Mouse (Mus musculus) kidney, adult 18-20 months (tissue): ENCODE measurements around the gene Gstp3.
"Not testable (repeated sequence)": the region's sequence is repeated elsewhere in the genome, so short reads cannot be mapped to it uniquely, and the experiment has no call there.

Source experiments
- DNase-seq: peaks from one replicate; pipeline ENCODE4 v3.0.0; 2021

Gene Gstp3

DNA sequence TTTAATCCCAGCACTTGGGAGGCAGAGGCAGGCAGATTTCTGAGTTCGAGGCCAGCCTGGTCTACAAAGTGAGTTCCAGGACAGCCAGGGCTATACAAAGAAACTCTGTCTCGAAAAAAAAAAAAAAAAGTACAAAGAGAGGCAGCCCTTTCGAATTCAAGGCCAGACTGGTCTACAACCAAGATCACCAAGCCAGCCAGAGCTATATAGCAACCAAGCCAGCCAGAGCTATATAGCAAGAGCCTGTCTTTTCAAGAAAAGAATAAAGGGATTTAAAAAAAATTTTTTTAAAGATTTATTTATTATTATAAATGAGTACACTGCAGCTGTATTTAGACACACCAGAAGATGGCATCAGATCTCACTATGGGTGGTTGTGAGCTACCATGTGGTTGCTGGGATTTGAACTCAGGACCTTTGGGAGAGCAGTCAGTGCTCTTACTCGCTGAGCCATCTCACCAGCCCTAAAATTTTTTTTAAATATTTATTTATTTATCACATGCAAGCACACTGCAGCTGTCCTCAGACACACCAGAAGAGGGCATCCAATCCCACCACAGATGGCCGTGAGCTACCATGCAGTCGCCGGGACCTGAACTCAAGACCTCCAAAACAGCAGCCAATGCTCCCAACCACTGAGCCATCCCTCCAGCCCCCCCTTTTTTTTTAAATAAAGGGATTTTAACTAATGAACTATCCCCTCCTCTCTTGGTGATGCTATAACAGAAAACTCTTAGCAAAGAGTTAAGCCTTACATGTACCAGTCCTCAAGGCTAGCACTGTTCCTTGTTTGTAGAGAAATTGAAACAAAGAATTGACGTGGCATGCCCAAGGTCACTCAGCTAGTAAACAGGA lies 902 bp upstream of the Gstp3 start:
- not testable (repeated sequence) for DNase-seq

DNA sequence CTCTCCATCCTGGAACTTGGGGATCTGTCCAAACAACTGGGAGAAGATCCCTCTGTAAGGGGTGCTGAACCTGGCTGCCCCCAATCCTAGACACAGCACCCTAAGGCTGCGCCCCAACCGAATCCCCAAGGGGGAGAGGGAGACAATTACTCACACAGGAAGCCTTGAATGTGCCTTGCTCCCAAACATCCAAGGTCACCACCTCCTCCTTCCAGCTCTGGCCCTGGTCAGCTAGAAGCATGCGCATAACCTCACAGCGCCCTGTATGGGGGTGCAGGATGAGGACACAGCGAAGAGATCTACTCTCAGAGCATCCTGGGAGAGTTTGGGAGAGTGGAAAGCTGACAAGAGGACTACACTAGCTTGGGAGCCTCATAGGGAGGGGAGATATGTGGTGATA lies 788 bp downstream of the Gstp3 start:
- DNase-seq: no peak

DNA sequence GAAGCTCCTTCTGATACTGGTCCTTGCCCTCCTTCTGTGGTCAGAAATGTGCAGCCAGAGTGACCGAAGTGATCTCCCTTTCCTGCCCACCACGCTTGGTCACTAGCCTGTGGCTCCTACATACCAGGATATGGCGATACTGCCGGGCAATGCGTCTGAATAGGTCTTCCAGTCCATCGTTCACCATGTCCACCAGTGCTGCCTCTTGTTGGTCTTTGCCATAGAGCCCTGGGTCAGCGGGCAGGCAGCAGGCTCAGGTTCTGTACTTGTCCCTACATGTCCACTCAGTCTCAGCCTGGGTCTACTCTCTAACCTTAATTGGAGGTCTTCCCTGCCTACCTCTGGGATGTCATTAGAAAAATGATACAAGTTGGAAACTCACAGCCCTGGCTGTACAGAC lies 1.4 kb downstream of the Gstp3 start:
- DNase-seq: no peak

DNA sequence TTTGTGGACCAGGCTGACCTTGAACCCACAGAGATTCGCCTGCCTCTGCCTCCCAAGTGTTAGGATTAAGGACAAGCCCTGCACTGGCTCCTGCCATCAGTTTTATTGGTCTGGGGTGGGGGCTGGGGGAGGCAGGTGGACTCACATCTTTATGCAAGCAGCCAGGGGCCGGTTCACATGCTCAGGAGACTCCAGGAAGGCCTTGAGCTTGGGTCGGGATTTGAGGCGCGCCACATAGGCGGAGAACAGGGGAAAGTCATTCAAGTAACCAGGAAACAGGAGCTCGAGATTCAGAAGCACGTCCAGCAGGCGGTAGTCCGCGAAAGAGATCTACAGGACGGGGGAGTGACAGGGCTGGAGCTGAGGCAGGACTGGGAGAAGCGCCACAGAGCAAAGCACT lies 2.0 kb downstream of the Gstp3 start:
- DNase-seq: no peak

GRCm38 (mm10) chr19:4056727-4057126 lies 2.6 kb downstream of the Gstp3 start:
- no peak for DNase-seq

- peak; percentile 53 for DNase-seq
Observed at GRCm38 (mm10) chr19:4055947-4056693, 3.2 kb downstream of the Gstp3 start.

- DNase-seq: peak; percentile 68
Observed at GRCm38 (mm10) chr19:4055216-4055946, 4.0 kb downstream of the Gstp3 start.

DNA sequence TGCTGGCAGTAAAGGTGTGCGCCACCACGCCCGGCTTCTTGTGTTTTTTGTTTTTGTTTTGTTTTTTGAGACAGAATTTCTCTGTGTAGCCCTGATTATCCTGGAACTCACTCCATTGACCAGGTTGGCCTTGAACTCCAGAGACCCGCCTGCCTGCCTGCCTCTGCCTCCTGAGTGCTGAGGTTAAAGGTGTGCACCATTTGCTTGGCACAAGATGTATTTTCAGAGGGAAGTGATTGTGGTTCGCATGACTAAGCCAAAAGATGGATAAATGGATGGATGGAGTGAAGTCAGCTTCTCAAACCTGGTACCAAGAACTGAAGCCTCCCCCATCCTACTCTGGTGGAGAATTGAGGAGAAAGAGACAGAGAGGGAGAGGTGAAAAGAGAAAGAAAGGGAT lies 4.8 kb downstream of the Gstp3 start:
- no peak for DNase-seq

DNA sequence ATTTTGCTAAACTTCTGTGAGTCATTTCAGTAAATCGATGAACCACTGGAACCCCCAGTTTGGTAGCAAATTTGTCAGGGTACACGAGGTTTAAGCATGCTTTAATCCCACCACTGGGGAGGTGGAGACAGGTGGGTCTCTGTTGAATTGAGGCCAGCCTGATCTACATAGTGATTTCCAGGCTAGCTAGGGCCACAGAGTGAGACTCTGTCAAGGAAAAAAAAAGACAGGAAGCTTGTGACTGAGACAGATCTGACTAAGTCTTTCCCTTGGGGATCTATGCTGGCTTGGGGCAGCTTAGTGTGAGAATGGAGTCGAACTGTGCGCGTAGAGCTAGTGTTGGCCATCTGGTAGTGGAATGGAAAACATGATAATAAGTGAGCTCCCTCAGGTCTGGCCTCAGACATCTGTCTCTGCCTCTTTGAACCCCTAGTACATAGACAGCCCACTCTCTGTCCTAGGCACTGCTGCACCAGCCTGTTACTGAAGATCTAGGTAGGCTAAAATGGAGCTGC lies 6.8 kb downstream of the Gstp3 start:
- no peak for DNase-seq

GRCm38 (mm10) chr19:4051741-4052515 lies 7.4 kb downstream of the Gstp3 start:
- peak; percentile 79 for DNase-seq

GRCm38 (mm10) chr19:4051016-4051415 lies 8.4 kb downstream of the Gstp3 start:
- DNase-seq: no peak

- DNase-seq: not testable (repeated sequence)
Observed at GRCm38 (mm10) chr19:4049069-4049468, 10.3 kb downstream of the Gstp3 start.

GRCm38 (mm10) chr19:4047859-4048258 lies 11.5 kb downstream of the Gstp3 start:
- DNase-seq: peak; percentile 83

DNA sequence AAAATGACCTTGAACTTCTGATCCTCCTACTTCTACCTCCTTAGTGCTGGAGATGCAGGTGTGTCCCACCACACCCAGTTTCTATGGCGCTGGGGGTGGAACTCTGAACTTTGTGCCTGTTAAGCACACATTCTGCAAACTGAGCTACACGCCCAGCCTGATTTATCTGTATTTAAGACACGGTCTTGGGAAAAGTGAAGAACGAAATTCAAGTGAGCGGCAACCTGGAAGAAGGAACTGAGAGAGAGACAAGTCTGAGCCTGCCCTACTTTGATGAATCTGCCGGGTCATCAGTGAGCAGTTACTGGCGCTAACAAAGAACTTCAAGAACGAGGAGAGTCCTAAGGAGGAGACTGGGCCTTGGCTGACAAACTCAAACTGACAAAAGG lies 12.5 kb downstream of the Gstp3 start:
- DNase-seq: no peak

- peak; percentile 84 for DNase-seq
Observed at GRCm38 (mm10) chr19:4045966-4046865, 13.2 kb downstream of the Gstp3 start, which contains the start of gene Gstp2. Gstp2 (minus strand) TSS chr19:4046023.

DNA sequence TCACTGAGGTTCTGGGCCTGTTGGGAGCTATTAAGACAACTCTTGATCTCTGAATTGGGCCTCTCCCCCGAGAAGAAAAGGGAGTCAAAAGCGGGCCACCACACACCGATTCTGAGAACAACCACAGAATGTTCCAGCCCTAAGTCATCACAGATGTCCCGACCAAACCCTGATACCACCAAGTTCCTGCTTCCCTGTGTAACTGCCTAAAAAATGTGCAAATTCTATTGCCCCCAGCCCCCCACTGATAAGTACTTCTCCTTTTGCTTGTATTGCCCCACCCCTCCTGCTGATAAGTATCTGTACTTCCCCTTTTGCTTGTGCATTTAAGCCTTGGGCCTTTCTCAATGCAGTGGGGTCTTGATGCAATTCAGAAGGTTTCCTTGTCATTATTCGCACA lies 15.3 kb downstream of the Gstp3 start:
- not testable (repeated sequence) for DNase-seq

- DNase-seq: no peak
Observed at GRCm38 (mm10) chr19:4042124-4042523, 17.2 kb downstream of the Gstp3 start.

- not testable (repeated sequence) for DNase-seq
Observed at GRCm38 (mm10) chr19:4041500-4041899, 17.9 kb downstream of the Gstp3 start.

DNA sequence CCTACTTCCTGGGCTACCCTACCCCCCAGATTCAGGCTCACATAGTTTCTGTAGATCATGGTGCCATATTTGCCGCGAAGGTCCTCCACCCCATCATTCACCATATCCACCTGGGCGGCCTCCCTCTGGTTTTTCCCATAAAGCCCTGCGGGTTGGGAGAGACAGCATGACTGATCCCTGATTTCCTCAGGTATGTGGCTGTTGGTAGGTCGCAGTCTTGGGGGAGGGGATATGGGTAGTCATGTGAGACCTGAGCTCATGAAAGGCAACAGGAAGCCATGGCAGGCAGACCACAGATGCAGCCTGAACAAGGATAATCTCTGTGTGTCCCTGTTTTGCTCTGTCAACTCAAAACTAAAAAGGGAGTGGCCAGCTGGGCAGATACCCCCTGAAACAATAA lies 18.4 kb downstream of the Gstp3 start:
- not testable (repeated sequence) for DNase-seq

DNA sequence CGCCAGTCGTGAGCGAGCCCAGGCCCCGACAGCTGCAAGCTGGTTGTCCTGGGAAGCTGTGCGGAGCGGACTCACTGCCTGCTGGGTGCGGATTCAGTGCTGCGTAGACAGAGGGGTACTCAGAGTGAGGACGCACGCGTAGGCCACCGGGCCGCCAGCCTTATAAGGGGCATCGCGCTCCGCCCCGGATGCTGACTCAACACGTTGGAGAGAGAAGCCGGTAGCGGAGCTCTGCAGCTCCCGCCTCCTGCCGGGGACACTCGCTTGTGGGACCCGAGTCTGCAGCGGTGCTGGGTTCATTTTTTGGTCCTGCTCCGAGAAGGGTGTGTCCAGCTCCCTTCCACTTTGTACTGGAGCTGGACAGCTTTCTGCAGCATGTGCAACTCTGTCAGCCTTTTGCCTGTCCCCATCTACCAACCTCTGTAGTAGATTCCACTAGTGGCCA lies 21.6 kb downstream of the Gstp3 start, which contains the start of gene Gstp1:
Gene Gstp1 (minus strand): TSS at position 198 of the 445 bp plus-strand sequence.
- peak; percentile 89 for DNase-seq
